Mouse (Mus musculus) left cerebral cortex, postnatal 10 days (tissue): ENCODE measurements around the gene Art4. TPM values are rescaled to one million over a fixed set of nuclear protein-coding genes. Genes with fewer than 3 reads are reported as not detected.
A peak's percentile ranks its signal among the peaks of the same experiment; 100 is the strongest.

Experiments used
- DNase-seq, 2 experiments: peaks; one replicate each; pipeline ENCODE4 v3.0.0; 2021 to 2022; ENCODE audit warnings: low spot score in 2 of 2, mixed read lengths in 1 of 2; ENCODE audit errors: extremely low spot score in 1 of 2
- intact Hi-C: fragments of 180-260 bp; cut with DNase I; formaldehyde crosslinking; loops from one replicate; pipeline ENCODE4 v1.15.1; 2025
- total RNA-seq, 2 experiments: library from RNA; stranded (reverse); gene quantifications; 2 replicates each; pipeline ENCODE4 v1.2.3; 2021

The Art4 gene
- total RNA-seq, 2 experiments from 2014 or later, result 0.14 TPM; not detected in 1

DNA sequence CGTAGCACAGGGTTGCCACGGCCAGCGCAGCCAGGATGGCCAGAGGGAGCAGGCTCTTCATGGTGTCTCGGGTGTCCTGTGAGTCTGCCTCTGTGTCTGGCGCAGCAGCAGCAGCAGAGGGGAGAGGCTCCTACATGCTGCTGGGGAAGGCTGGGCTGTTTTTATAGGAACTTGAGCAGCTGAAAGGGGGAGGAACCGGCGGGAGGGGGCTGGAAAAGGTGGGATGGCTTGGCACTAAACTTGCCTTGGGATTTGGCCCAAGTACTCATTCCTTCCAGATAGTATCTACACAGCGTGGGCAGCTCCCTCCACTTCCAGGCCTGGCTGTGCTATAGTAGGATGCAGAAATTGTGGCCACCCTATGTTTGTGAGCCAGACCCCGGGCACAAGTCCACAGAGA is 18.1 kb upstream of the Art4 start, which contains the start of gene Mgp:
Gene Mgp (minus strand): TSS at position 154 of the 400 bp plus-strand sequence.
- peak in 1 of 2 experiments; percentile 43 for DNase-seq
- intact Hi-C loops, result no loop called here

DNA sequence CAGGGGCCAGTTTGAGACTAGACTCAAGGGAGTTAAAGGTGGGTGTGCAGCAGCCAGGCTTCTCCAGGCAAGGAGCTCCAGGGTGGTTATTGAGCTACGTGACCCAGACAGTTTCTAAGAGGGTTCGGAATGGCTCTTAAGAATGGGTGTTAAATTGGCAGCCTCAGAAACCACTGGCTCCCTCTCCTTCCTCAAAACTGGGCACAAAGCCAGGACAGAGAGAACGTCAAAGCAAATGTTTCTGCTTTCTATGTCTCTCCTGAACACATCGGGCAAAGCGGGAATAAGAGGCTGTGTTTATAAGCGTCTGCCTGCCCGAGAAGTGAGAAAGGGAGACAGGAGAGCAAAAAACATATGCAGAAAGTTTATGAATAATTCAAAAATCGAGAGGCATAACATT is 17.1 kb upstream of the Art4 start:
- intact Hi-C loops, result no loop called here
- peak; percentile 40 to 43 for DNase-seq

DNA sequence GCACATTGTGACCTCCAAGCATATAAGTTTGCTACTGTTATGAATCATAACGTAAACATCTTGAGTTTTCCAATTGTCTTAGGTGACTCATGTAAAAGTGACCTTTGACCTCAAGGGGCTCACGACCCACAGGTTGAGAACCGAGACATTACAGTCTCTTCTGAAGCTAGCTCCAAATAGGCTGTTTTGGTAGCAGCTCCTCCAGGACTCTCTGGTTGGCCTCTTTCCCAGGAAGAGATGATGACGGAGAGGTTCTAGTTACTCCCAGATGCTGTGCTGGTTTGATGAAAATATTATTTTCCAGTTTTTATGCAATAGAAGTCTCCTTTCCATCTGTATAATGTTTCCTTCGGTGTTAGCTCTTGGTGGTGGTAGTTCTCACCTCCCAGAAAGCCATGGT is 11.4 kb upstream of the Art4 start:
- intact Hi-C loops, result loop anchor here (10.0 kb wide), 1 partner anchor 296 kb away; no protein-coding TSS in a partner anchor
- DNase-seq, result no peak

DNA sequence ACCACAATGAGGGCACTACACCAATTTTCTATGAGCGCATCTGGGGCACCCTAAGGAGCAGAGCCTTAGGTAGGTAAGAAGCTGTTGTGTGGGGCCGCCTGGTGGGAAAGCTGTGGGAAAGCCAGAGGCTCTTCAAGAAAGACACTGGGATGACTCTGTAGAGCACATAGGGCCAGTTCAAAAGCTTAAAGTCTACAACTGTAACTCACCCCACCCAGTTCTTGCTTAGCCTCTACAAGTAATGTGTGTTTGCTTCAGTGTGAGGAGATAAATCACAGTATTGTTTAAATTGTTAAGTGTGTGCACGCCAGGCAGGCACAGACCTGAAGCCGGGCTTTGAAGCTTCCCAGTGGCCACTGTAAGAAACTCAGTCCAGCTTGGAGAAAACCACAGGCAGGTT is 8.6 kb upstream of the Art4 start:
- no peak for DNase-seq
- intact Hi-C loops, result loop anchor here (10.0 kb wide), 1 partner anchor 299 kb away; no protein-coding TSS in a partner anchor

DNA sequence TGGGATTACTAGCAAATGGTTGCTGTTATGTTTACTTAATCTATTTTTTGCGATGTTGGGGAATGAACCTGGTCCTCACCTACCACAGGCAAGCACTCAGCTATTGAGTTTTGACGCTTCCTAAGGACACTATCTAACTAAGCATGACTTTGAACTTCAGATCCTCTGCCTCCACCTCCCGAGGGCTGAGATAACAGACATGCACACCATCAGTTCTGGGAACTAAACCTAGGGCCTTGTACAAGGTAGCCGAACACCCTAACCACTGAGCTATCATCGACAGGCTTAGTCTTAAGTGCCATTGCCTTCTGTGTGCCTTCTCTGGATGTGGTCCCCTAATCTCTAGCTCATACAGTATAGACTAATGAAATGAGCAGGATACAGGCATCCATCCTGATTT is 7.8 kb upstream of the Art4 start:
- no peak for DNase-seq
- intact Hi-C loops, result loop anchor here (10.0 kb wide), 1 partner anchor 299 kb away; no protein-coding TSS in a partner anchor

DNA sequence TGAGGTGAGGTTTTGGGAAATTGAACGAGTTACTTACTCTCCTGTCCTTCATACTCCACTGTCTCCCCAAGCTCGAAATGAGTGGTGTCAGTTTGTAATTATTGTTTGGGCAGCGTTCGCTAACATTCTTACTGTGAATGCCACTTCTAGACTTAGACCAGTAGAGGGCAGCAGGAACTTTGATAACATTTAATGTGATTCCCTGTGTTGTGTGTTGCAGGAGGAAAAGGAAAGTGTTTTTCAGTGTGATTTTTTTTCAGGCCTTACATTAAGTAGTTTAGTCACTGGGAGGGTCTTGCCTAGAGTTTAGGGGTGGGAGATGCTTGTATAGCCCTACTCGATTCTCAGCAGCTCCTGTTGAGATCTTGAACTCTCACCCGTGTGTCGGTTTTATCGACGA is 3.5 kb upstream of the Art4 start:
- intact Hi-C loops, result loop anchor here (5.0 to 10.0 kb wide), 3 partner anchors 106 to 304 kb away; no protein-coding TSS in a partner anchor
- DNase-seq, result peak; percentile 13 to 46

DNA sequence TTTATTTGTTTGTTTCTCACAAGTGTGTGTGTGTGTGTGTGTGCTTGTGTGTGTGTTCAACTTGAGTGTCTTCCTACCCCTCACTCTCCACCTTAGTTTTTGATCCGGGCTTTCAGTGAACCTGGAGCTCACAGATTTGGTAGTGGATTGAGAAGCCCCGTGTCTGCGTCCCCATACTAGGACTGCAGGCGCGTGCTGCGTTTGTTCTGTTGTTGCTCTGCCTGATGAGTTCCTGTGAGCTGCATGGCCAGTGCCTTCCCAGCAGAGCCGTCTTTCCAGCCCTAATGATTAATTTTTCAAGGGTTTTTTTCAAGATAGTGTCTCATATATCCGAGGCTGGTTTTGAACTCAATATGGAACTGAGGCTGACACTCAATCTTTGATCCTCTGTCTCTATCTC is 887 bp upstream of the Art4 start:
- intact Hi-C loops, result no loop called here
- DNase-seq, result peak in 1 of 2 experiments; percentile 10

DNA sequence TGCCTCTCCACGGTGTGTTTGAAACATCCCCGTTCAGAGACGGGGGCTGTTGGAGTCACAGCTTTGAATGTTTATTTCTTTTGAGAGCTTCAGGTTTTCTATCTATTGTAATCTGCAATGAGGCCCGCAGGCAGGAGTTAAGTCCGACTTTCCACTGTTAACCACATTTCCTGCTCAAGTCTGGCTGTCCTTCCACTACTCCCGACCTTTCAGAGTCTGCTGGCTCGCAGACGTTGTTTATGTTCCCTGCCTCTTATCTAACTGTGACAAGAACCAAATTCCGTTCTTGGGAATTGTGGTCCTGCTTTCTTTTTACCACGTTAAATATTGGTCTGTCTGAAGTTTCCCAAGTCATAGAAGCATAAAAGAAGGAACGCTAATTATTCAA is 334 bp upstream of the Art4 start:
- intact Hi-C loops, result no loop called here
- peak in 1 of 2 experiments; percentile 9 for DNase-seq

DNA sequence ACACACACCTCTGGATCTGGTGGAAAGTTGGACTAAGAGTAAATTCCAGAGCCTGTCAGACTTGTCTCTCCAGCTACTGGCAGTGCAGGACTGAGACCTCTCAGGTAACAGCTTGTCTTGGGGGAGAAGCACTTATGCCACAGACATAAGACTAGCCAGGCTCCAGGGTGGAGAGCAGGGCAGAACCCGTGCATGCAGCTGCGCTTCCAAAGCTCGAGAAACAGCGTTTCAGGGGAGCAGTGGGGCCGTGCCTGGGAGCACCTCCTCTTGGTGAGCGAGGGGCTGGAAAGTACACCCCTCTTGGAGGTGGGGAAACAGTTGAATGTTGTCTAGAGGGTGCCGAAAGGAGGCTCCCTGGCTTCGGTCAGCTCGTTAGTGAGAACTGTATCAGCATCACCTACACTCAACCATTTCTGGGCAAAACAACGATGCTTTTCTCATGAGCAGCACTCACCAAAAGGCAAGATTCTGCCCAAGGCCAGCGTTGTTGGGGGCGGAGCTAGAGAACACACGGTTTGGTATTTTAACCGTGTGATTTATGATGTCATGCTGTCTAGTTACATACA is 1.4 kb downstream of the Art4 start:
- peak in 1 of 2 experiments; percentile 5 for DNase-seq
- intact Hi-C loops, result no loop called here

DNA sequence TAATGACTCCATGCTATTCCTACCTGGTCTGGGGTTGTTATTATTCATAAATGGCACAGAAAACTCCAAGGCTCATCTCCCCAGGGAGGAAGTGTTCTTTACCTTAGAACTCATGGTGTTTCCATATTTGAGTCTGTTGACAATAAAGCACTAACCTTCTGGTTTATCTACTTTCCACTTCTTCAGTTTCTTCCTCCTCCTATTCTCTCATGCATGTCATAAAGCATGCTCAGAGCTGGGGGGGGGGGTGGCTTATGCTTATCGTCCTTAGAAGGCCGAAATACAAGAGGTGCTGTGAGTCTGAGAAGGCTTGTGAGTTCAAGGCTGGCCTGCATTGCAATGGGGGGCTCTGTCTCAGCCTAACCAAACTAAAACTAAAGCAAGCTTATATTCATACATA is 2.4 kb downstream of the Art4 start:
- DNase-seq, result no peak
- intact Hi-C loops, result no loop called here

DNA sequence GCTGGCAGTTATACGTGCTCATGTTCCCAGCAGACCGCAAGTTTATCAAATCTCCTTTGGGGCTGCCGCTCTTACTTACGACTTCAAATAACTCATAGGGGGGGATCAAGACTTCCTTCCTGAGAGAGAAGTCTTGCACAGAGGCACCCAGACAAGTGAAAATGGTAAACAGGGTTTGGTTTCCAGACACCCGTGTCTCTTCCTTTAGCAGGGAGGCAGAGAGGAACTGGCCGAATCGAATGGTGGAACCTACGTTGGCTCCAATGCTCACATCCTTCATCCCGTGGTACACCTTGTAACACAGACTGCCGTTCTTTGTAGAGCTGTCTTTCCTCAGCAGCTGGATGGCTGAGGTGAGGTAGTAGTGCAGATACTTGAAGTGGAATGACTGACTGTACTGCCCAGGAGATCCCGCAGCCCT is 3.2 kb downstream of the Art4 start:
- DNase-seq, result no peak
- intact Hi-C loops, result no loop called here

DNA sequence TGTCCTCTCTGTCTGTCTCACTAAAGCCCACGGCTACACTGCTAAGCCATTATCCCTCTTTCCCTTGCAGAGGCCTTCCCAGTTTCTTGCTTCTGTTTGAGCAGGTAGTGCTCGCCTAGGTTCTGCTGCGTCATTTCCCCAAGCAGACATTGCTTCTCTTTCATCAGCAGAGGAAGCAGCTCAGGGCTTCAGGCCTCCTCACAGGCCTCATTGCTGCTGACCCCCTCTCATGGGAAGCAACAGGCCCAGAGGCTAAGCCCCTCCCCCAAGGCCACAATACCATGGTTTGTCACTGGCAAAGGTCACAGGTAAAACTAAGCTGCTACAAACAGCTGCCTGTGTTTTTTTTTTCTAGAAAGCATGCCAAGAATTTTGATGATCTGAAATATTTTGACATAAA is 4.8 kb downstream of the Art4 start:
- DNase-seq, result no peak
- intact Hi-C loops, result no loop called here

DNA sequence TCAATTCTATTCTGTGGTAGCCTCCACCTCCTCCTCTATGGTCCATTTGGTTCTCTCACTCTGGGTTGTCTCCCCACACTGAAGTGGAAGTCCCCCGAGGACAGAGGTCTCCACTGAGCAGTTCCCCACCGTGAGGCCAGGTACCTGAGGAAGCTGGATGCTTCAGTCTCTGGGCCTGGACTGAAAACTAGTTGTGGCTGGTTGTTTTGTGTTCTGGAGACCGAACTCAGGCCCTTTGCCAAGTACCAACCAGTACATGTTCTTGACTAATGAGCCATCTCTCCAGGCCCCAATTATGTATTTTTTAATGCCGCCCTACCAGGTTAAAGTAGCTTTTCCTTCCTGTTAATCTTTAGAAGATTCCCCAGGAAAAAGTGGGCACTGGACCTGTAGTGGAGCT is 5.2 kb downstream of the Art4 start:
- intact Hi-C loops, result no loop called here
- no peak for DNase-seq

DNA sequence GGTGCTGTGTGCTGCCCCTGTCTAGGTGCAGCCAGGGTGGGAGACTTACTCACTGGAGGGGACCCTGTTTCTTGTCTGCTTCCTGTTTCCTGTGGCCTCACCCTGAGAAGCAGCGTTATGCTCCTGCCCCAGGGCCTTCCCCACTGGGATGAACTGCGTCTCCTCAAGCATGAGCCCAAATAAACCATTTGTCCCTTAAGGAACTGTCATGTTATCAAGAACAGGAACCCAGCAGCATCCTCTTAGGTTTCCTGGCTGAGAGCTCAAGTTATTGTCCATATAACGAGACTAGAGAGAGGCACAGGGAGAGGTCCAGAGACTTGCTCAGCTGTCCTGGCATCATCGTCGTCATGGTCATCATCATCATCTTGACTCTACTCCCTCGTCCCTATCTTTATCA is 7.3 kb downstream of the Art4 start:
- intact Hi-C loops, result no loop called here
- no peak for DNase-seq

DNA sequence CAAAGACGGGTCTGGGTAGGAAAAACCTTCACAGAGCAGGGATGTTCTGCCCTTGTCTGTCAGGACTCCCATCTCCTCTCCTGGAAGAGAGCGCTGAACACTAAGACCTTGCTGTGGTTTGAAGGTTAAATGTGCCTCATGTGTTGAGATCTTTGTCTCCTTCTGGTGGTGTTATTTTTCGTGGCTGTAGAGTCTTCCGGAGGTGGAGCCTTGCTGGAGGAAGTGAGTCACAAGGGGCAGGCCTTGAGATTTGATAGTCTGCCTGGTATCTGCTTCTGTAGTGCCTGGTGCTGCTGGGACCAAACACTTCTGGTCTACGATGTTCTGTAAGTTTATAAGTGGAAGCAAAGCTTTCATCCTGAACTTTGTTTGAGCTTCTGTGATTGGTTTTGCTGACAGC is 8.6 kb downstream of the Art4 start:
- no peak for DNase-seq
- intact Hi-C loops, result no loop called here

DNA sequence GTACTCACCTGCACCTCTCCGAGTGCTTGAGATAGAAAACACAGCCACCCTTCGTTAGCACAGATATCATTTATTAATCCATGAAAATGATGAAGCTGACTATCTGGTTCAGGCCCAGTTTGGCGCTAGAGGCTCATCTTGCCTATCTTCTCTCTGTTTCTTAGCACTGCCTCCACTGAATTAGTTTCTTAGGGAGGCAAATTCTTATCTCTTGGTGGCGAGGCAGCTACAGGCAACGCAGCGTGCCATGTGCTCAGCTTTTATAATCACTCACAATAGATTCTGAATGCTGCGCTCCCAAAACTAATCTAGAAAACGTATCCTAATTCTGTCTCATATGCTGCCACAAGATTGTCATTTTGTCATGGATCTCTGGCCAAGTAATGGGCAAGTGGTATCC is 9.1 kb downstream of the Art4 start:
- no peak for DNase-seq
- intact Hi-C loops, result no loop called here

DNA sequence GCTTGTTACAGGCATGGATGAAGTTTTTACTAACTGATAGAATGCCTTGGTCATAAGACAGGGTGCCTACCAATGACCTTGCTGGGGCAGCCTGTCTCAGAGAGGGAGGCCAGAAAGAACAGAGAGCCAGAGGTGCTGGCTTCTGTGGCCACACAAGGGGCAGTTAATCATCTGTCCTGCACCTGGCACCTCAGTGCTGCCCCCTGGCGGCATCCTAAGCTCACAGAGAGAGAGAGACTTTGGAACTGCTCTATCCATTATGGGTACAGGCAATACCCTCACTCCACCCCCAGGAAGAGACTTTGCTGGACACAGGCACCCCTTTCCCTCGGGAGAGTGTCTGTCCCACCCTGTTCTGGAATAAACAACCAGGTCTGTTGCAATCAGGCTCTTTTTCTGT is 9.7 kb downstream of the Art4 start:
- DNase-seq, result peak in 1 of 2 experiments; percentile 68
- intact Hi-C loops, result no loop called here

DNA sequence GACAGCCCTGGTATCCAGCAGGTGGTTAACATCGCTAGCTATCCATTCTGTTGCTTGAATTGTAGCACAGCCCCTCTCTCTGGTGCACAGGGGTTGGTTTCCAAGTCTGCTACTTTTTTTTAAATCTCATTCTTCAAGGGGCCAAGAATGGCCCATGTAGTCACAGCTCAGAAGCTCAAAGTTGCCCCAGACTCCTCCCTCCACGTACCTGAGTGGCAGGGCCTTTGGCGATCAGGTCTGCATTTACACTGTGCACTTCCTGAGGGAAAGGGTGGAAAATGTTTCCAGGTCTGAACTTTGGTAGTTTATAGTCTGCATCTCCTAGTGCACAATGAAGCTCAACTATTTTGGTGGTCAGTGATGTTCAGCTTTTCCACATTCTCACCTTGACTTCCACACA is 10.3 kb downstream of the Art4 start:
- intact Hi-C loops, result no loop called here
- no peak for DNase-seq

DNA sequence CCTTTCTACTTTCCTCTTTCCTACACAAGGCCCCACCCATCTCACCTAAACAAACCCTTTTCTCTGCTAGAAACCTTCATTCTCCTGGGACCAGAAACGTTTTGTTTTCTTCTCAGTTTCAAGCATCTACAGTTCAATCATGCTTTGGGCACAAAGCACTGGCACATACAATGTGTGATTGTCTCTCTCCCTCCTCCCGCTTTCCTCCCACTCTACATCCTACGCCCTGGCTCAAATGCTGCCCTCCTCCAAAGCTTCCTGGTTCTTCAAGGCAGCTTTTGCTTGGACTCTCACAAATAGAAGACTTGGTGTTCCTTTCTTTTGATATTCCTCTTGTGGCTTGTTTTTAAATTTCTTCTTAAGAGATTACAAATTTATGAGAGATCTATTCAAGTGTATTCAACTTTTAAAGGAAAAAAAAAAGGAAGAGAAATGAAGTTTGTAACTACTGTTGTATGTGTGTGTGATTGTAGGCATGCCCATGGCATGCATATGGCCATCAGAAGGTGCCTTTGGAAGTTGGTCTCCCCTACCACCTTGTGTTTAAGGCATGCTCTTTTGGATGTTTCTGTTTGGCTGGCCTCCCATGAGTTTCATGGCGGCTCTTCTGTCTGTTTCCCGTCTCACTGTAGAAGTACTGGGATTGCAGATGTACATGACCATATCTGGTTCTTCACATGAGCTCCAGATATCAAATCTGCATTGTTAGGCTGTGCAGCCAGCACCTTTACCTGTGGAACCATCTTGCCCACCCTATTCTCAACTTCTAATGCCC is 11.6 kb downstream of the Art4 start:
- intact Hi-C loops, result no loop called here
- peak in 1 of 2 experiments; percentile 5 for DNase-seq

DNA sequence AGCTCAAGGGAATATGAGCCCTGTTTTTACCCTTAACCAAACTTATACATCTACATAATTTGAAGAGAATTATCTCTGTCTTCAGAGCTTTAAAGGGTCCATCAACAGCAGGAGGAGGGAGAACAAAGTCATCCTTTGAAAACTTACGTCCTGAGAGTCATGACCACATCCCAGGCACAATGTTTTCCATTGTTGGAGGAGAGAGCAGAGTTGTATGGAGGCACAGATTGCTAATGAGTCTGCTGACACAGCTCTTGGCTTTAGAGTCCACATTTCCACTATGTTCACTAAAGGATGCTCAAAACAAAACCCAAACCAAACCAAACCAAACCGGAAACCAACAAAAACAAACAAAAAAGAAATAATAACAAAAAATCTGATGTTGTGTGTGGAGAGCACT is 12.6 kb downstream of the Art4 start:
- DNase-seq, result no peak
- intact Hi-C loops, result no loop called here
